Mouse (Mus musculus) liver, adult 2 months (tissue): Measurements from ENCODE around the gene Dusp12. TPM values are rescaled to one million over a fixed set of nuclear protein-coding genes. Genes with fewer than 3 reads are reported as not detected.

Source experiments
- DNase-seq: peaks from one replicate; pipeline ENCODE4 v3.0.0-alpha.2; 2011; ENCODE audit warnings: low read depth, low spot score; ENCODE audit errors: extremely low read depth
- H3K27ac ChIP-seq: fragments of 200-500 bp; replicated peaks from 2 replicates; pipeline ENCODE4 v1.5.1; 2012; ENCODE audit warnings: low read depth, mild to moderate bottlenecking, control low read depth, inconsistent platforms, low read length; ENCODE audit not compliant: insufficient read depth
- H3K27me3 ChIP-seq: fragments of 200-500 bp; 2 replicates; pipeline ENCODE4 v1.6.1; 2012; ENCODE audit warnings: mild to moderate bottlenecking, moderate library complexity, low read length, inconsistent platforms; ENCODE audit not compliant: control insufficient read depth, insufficient read depth
- H3K36me3 ChIP-seq: fragments of 200-500 bp; 2 replicates; pipeline ENCODE4 v1.6.1; 2012; ENCODE audit warnings: low read length, inconsistent platforms; ENCODE audit not compliant: control insufficient read depth, insufficient read depth
- H3K4me1 ChIP-seq: fragments of 200-500 bp; 2 replicates; pipeline ENCODE4 v1.6.1; 2011; ENCODE audit warnings: low read length; ENCODE audit not compliant: control insufficient read depth, insufficient read depth
- H3K4me3 ChIP-seq: fragments of 200-500 bp; 2 replicates; pipeline ENCODE4 v1.5.1; 2011; ENCODE audit warnings: low read depth, mild to moderate bottlenecking, control low read depth, low read length, moderate library complexity; ENCODE audit not compliant: insufficient read depth
- H3K79me2 ChIP-seq: fragments of 200-500 bp; 2 replicates; pipeline ENCODE4 v1.6.1; 2012; ENCODE audit warnings: inconsistent platforms, mild to moderate bottlenecking, low read length, moderate library complexity; ENCODE audit not compliant: control insufficient read depth, insufficient read depth
- H3K9ac ChIP-seq: fragments of 200-500 bp; 2 replicates; pipeline ENCODE4 v1.6.1; 2012; ENCODE audit warnings: low read depth, mild to moderate bottlenecking, control low read depth, inconsistent platforms, low read length
- CTCF ChIP-seq: fragments of 200-500 bp; IDR thresholded peaks from 2 replicates; pipeline ENCODE4 v1.5.1; 2011; ENCODE audit warnings: low read depth, low read length, control low read depth
- POLR2A ChIP-seq: fragments of 200-500 bp; IDR thresholded peaks from 2 replicates; pipeline ENCODE4 v1.6.1; 2011; ENCODE audit warnings: low read length, control low read depth; ENCODE audit not compliant: insufficient read depth; ENCODE audit errors: extremely low read depth
- WGBS: fragments of 180-500 bp; shearing (Covaris S2); methylation state at CpG from one replicate; pipeline ENCODE4 v1.1.7; 2018; 5-methylcytosine and 5-hydroxymethylcytosine counted together
- polyA plus RNA-seq: library from polyadenylated mRNA; depleted of rRNA; stranded (reverse); fragments of >200 nt; gene quantifications from 2 replicates; pipeline ENCODE4 v1.2.3, GENCODE M21; 2012
- total RNA-seq: library from RNA; depleted of rRNA; stranded (reverse); fragments of >200 nt; gene quantifications from 2 replicates; pipeline ENCODE4 v1.2.3, GENCODE M21; 2014

The Dusp12 gene
- total and polyA plus RNA-seq, 2 experiments, result 17.2 to 36.2 TPM

DNA sequence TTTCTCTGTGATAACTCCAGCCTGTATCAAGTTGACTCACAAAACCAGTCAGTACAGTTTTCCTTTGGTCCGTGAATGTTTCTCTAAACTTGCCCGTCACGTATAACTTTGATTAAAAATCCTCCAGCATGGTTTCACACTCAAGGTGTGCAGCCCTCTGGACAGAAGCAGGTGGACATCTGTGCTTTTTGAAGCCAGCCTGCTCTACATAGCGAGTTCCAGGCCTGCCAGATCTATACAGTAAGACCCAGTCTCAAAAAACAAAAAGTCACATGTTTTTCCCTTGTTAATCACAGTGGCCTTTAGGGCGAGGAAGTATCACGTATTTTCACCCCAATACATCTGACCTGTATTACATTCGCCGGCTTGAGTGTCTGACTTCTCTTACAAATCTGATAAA, 950 bp downstream of the Dusp12 start:
- H3K36me3 ChIP-seq, result peaks cover 2% of the 10 kb centered on the region; the same call in 1 of the 2 replicates
- H3K27me3 ChIP-seq, result no peaks in the 10 kb centered on the region
- H3K4me3 ChIP-seq, result peak overlapping the region; percentile 80
- 7% methylated on average over 8 of the region's 8 CpGs for WGBS
- peaks cover 8% of the 10 kb centered on the region for H3K4me1 ChIP-seq
- H3K27ac ChIP-seq, result peak overlapping the region; percentile 77
- H3K79me2 ChIP-seq, result peaks cover 1% of the 10 kb centered on the region; the same call in 1 of the 2 replicates
- no peak for DNase-seq
- no peak for TF ChIP-seq CTCF
- no peak for TF ChIP-seq POLR2A
- peak overlapping the region; percentile 89 for H3K9ac ChIP-seq

DNA sequence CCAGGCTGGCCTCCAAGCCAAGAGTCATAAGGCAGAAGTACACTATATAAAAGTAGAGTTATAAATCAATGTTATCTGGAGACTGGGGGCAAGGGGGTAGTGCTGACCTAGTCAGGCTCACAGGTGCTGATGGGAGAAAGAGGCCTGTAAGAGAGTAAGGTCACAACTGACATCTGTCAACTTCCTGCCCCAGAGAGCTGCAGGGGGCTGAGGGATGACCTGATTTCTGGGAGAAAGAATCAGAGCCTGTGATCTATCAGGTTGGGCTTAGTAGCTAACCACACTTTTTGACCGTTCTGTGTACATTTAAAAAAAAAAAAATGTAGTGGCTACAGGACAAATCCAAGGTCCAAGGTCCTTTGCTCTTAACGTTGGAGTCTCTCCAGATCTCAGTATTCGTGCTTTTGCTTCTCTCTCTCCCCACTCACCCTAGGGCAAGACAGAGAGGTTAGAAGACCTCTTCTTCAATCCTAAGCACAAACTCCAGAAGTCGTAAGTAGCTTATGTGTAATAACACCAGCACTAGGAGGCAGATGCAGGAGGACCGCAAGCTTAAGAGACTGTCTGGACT, 2.3 kb downstream of the Dusp12 start:
- peak; percentile 90 for DNase-seq
- H3K27me3 ChIP-seq, result no peaks in the 10 kb centered on the region
- H3K79me2 ChIP-seq, result peaks cover 3% of the 10 kb centered on the region; the same call in 1 of the 2 replicates
- TF ChIP-seq POLR2A (no peak), CTCF (no peak)
- WGBS, result 22% methylated on average over 5 of the region's 5 CpGs
- H3K36me3 ChIP-seq, result peaks cover 4% of the 10 kb centered on the region; the same call in 1 of the 2 replicates
- peak overlapping the region; percentile 77 for H3K27ac ChIP-seq
- peak overlapping the region; percentile 41; the same call in 1 of the 2 replicates for H3K9ac ChIP-seq
- peaks cover 8% of the 10 kb centered on the region for H3K4me1 ChIP-seq
- peak overlapping the region; percentile 36 for H3K4me3 ChIP-seq

DNA sequence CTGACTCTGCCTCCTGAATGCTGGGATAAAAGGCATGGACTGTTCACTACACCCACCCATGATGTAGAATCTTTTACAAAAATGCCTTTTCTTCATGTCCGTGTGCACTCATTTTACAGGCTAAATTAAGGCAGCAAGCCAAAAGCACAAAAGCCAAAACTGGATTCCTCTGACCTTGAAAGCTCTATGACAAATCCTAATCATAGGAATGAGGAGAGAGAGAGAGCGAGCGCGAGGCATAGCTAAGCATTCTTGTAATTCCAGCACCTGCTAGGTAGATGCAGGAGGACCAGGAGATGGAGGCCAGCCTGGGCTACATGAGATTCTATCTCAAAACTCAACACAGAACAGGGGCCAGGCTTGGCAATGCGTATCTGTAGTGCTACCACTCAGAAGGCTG, 8.4 kb downstream of the Dusp12 start:
- WGBS, result 83% methylated on average over 5 of the region's 5 CpGs
- no peak overlapping the region for H3K27ac ChIP-seq
- no peak for TF ChIP-seq CTCF
- TF ChIP-seq POLR2A, result no peak
- H3K9ac ChIP-seq, result no peak overlapping the region
- H3K4me1 ChIP-seq, result peaks cover 3% of the 10 kb centered on the region
- peaks cover 25% of the 10 kb centered on the region for H3K36me3 ChIP-seq
- no peak for DNase-seq
- H3K4me3 ChIP-seq, result no peak overlapping the region
- H3K79me2 ChIP-seq, result peaks cover 3% of the 10 kb centered on the region; the same call in 1 of the 2 replicates
- H3K27me3 ChIP-seq, result no peaks in the 10 kb centered on the region

DNA sequence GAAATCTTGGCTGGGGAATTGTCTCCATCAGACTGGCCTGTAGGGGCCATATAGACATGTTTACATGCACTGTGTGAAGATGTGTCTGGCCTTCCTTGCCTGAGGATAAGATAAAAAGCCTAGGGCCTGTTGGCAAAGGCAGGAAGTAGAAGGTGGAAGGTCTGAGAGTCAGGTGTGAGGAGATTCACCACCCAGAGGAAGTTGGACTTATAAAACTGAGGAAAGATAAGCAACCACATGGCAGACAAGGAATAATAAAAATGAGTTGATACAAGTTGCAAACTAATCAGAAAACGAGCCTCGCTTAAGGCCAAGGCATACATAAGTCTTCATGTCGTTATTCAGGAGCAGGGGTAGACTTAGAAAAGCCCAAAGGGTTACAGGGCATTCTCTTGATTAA, 9.7 kb downstream of the Dusp12 start:
- Histone ChIP-seq H3K27me3 (no peaks in the 10 kb centered on the region), H3K27ac (no peak overlapping the region), H3K4me1 (peaks cover 3% of the 10 kb centered on the region), H3K4me3 (no peak overlapping the region), H3K79me2 (peaks cover 3% of the 10 kb centered on the region; the same call in 1 of the 2 replicates), H3K9ac (no peak overlapping the region), H3K36me3 (peaks cover 25% of the 10 kb centered on the region)
- 50% methylated on average over 3 of the region's 3 CpGs for WGBS
- no peak for DNase-seq
- TF ChIP-seq POLR2A (no peak), CTCF (no peak)

DNA sequence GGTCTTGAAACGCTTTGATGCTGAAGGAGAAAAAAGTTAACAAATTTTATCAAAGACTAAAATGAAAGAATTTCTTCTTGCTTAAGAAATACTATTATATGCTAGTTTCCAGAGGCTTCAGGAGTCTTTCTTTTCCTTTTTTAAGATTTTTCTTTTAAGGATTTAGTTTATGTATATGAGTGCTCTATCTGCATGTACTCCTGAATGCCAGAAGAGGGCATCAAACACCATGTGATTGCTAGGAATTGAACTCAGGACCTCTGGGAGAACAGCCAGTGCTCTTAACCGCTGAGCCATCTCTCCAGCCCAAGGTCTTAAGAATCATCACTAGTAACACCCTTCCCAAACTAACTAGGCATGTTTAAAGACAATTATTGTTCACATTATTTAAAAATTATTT, 13.4 kb downstream of the Dusp12 start:
- no peaks in the 10 kb centered on the region for H3K27me3 ChIP-seq
- no peaks in the 10 kb centered on the region; the same call in 1 of the 2 replicates for H3K4me1 ChIP-seq
- peaks cover 21% of the 10 kb centered on the region for H3K36me3 ChIP-seq
- no peaks in the 10 kb centered on the region for H3K79me2 ChIP-seq
- TF ChIP-seq CTCF, result peak; percentile 34
- TF ChIP-seq POLR2A, result no peak
- WGBS, result 67% methylated on average over 2 of the region's 2 CpGs
- no peak overlapping the region for H3K27ac ChIP-seq
- H3K4me3 ChIP-seq, result no peak overlapping the region
- peak; percentile 55 for DNase-seq
- H3K9ac ChIP-seq, result no peak overlapping the region

DNA sequence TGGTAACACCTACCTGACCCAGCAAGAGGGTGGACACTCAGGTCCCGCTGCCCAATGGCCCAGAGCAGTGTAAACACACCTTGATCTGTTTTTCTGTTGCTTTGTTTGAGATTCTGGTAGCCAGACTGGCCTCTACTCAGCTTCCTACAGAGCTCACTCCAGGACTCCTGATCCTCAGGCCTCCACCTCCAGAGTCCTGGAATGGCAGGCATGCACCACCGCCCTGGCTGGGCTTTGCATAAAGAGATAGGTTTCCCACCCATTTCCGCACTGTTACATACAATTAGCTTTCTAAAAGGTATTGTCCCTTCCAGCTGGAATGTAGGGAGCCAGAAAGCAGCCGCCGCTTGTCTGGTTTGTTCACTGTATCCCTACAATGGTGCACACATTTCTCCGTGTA, 13.9 kb downstream of the Dusp12 start:
- Histone ChIP-seq H3K79me2 (no peaks in the 10 kb centered on the region), H3K36me3 (peaks cover 18% of the 10 kb centered on the region), H3K27ac (no peak overlapping the region), H3K4me3 (no peak overlapping the region), H3K9ac (no peak overlapping the region), H3K4me1 (no peaks in the 10 kb centered on the region; the same call in 1 of the 2 replicates), H3K27me3 (no peaks in the 10 kb centered on the region)
- no peak for TF ChIP-seq POLR2A
- TF ChIP-seq CTCF, result no peak
- DNase-seq, result no peak
- WGBS, result 79% methylated on average over 6 of the region's 6 CpGs
